Mouse (Mus musculus): ENCODE results near the gene Zfp109. TPM values are rescaled to one million over a fixed set of nuclear protein-coding genes. Genes with fewer than 3 reads are reported as not detected.

Gene Zfp109
- polyA plus RNA-seq, 1 experiment from 2014 or later = 1.2 TPM

- no peaks in the 10 kb centered on the region for H3K9me3 ChIP-seq (ENCODE audit: low read length)
- H3K4me1 ChIP-seq (ENCODE audit: insufficient read depth, low read depth, low read length) = no peaks in the 10 kb centered on the region
- ATAC-seq = no peak
- 66% methylated on average over 5 of the region's 5 CpGs for WGBS
- H3K4me2 ChIP-seq (replicated peaks; ENCODE audit: low read depth, low read length) = no peak overlapping the region
- no peaks in the 10 kb centered on the region for H3K27me3 ChIP-seq (replicated peaks; ENCODE audit: insufficient read depth, low read length)
- H3K36me3 ChIP-seq (ENCODE audit: insufficient read depth, low read length) = no peaks in the 10 kb centered on the region
- no peak overlapping the region for H3K9ac ChIP-seq (replicated peaks; ENCODE audit: low read depth)
- TF ChIP-seq EP300 (IDR thresholded peaks at IDR 0.05) (no peak), CTCF (IDR thresholded peaks at IDR 0.05) (no peak)
- no peak for DNase-seq (ENCODE audit: low spot score)
- no peak overlapping the region for H3K4me3 ChIP-seq (ENCODE audit: low read depth, low read length)
- H3K27ac ChIP-seq (ENCODE audit: low read length) = no peak overlapping the region
Measured at GRCm38 (mm10) chr7:24189571-24189944, 47.8 kb downstream of the Zfp109 start.

GRCm38 (mm10) chr7:24188901-24189570 lies 48.3 kb downstream of the Zfp109 start:
- Histone ChIP-seq H3K27me3 (replicated peaks; ENCODE audit: insufficient read depth, low read length) (no peaks in the 10 kb centered on the region), H3K36me3 (ENCODE audit: insufficient read depth, low read length) (no peaks in the 10 kb centered on the region), H3K4me1 (ENCODE audit: insufficient read depth, low read depth, low read length) (no peaks in the 10 kb centered on the region), H3K9me3 (ENCODE audit: low read length) (no peaks in the 10 kb centered on the region), H3K9ac (replicated peaks; ENCODE audit: low read depth) (no peak overlapping the region), H3K27ac (ENCODE audit: low read length) (no peak overlapping the region), H3K4me3 (ENCODE audit: low read depth, low read length) (no peak overlapping the region), H3K4me2 (replicated peaks; ENCODE audit: low read depth, low read length) (no peak overlapping the region)
- WGBS = 72% methylated on average over 4 of the region's 4 CpGs
- ATAC-seq (no peak), DNase-seq (ENCODE audit: low spot score) (no peak)
- TF ChIP-seq CTCF (IDR thresholded peaks at IDR 0.05) = no peak

GRCm38 (mm10) chr7:24187611-24188010 lies 49.7 kb downstream of the Zfp109 start:
- no peaks in the 10 kb centered on the region for H3K27me3 ChIP-seq (replicated peaks; ENCODE audit: insufficient read depth, low read length)
- no peaks in the 10 kb centered on the region for H3K4me1 ChIP-seq (ENCODE audit: insufficient read depth, low read depth, low read length)
- H3K36me3 ChIP-seq (ENCODE audit: insufficient read depth, low read length) = no peaks in the 10 kb centered on the region
- H3K4me3 ChIP-seq (ENCODE audit: low read depth, low read length) = no peak overlapping the region
- DNase-seq (ENCODE audit: low spot score) (no peak), ATAC-seq (no peak)
- no peaks in the 10 kb centered on the region for H3K9me3 ChIP-seq (ENCODE audit: low read length)
- WGBS = 59% methylated on average over 1 of the region's 1 CpGs
- no peak overlapping the region for H3K27ac ChIP-seq (ENCODE audit: low read length)
- TF ChIP-seq EP300 (IDR thresholded peaks at IDR 0.05) (no peak), CTCF (IDR thresholded peaks at IDR 0.05) (no peak)
- no peak overlapping the region for H3K9ac ChIP-seq (replicated peaks; ENCODE audit: low read depth)
- H3K4me2 ChIP-seq (replicated peaks; ENCODE audit: low read depth, low read length) = no peak overlapping the region

Other genes starting within 250 kb of the Zfp109 start
- gene V1rd19, start 235.9 kb downstream of the Zfp109 start, polyA plus RNA-seq (2015; fragmentation: Nextera tagmentation; extraction: Ambion mirVana) = not detected in 2 replicates
- not detected in 2 replicates for gene Vmn1r183, start 184.3 kb downstream of the Zfp109 start, polyA plus RNA-seq (2015; fragmentation: Nextera tagmentation; extraction: Ambion mirVana)
- gene Zfp180, start 155.6 kb downstream of the Zfp109 start, polyA plus RNA-seq (2015; fragmentation: Nextera tagmentation; extraction: Ambion mirVana) = 10.4 and 10.5 TPM in 2 replicates
- 3.3 and 4.3 TPM in 2 replicates for gene Zfp112, start 125.2 kb downstream of the Zfp109 start, polyA plus RNA-seq (2015; fragmentation: Nextera tagmentation; extraction: Ambion mirVana)
- gene Zfp235, start 103.4 kb downstream of the Zfp109 start, polyA plus RNA-seq (2015; fragmentation: Nextera tagmentation; extraction: Ambion mirVana) = 10.2 and 11.5 TPM in 2 replicates
- gene Zfp114, start 62.5 kb downstream of the Zfp109 start, polyA plus RNA-seq (2015; fragmentation: Nextera tagmentation; extraction: Ambion mirVana) = 0.90 and 1.1 TPM in 2 replicates
- 3.7 and 4.4 TPM in 2 replicates for gene Zfp111, start 26.1 kb downstream of the Zfp109 start, polyA plus RNA-seq (2015; fragmentation: Nextera tagmentation; extraction: Ambion mirVana)
- 2.2 and 2.4 TPM in 2 replicates for gene Zfp108, start 17.2 kb upstream of the Zfp109 start, polyA plus RNA-seq (2015; fragmentation: Nextera tagmentation; extraction: Ambion mirVana)
- gene Zfp93, start 32.9 kb upstream of the Zfp109 start, polyA plus RNA-seq (2015; fragmentation: Nextera tagmentation; extraction: Ambion mirVana) = 4.4 and 5.3 TPM in 2 replicates
- gene Zfp61, start 63.7 kb upstream of the Zfp109 start, polyA plus RNA-seq (2015; fragmentation: Nextera tagmentation; extraction: Ambion mirVana) = 15.7 and 16.7 TPM in 2 replicates
- 5.2 and 5.7 TPM in 2 replicates for gene Zfp94, start 79.1 kb upstream of the Zfp109 start, polyA plus RNA-seq (2015; fragmentation: Nextera tagmentation; extraction: Ambion mirVana)
- gene Tescl, start 96.4 kb upstream of the Zfp109 start, polyA plus RNA-seq (2015; fragmentation: Nextera tagmentation; extraction: Ambion mirVana) = 0.27 TPM in 2 replicates
- gene Lypd5, start 111.6 kb upstream of the Zfp109 start, polyA plus RNA-seq (2015; fragmentation: Nextera tagmentation; extraction: Ambion mirVana) = not detected in 2 replicates
- gene Kcnn4, start 132.7 kb upstream of the Zfp109 start, polyA plus RNA-seq (2015; fragmentation: Nextera tagmentation; extraction: Ambion mirVana) = 2.0 and 2.6 TPM in 2 replicates
- gene Smg9, start 162.1 kb upstream of the Zfp109 start, polyA plus RNA-seq (2015; fragmentation: Nextera tagmentation; extraction: Ambion mirVana) = 15.2 and 16.4 TPM in 2 replicates
- 0.24 and 0.29 TPM in 2 replicates for gene Irgc1, start 214.7 kb upstream of the Zfp109 start, polyA plus RNA-seq (2015; fragmentation: Nextera tagmentation; extraction: Ambion mirVana)
- gene Plaur, start 224.9 kb upstream of the Zfp109 start, polyA plus RNA-seq (2015; fragmentation: Nextera tagmentation; extraction: Ambion mirVana) = 65.8 and 72.0 TPM in 2 replicates
- gene Cadm4, start 244.5 kb upstream of the Zfp109 start, polyA plus RNA-seq (2015; fragmentation: Nextera tagmentation; extraction: Ambion mirVana) = 1.7 and 1.9 TPM in 2 replicates